Mouse (Mus musculus) megakaryocyte, adult 5-6 weeks (primary cell): ENCODE data around the gene Neu1. TPM values are rescaled to one million over a fixed set of nuclear protein-coding genes. Genes with fewer than 3 reads are reported as not detected.
"Not testable (repeated sequence)": the region's sequence is repeated elsewhere in the genome, so short reads cannot be mapped to it uniquely, and the experiment has no call there.

Experiments used
- ATAC-seq: 2 replicates; pipeline ENCODE4 v1.8.0; 2016; ENCODE audit warnings: mild to moderate bottlenecking, inconsistent platforms; ENCODE audit not compliant: poor library complexity, severe bottlenecking
- total RNA-seq, 2 experiments: library from RNA; stranded (forward) in 1 of 2; stranded (reverse) in 1 of 2; fragments of 153-499, 151-499 nt in 1 of 2; fragments of 221-1000, 200-1000 nt in 1 of 2; gene quantifications; 2 replicates each; pipeline versions ENCODE4 v1.2.3 to v1.2.4; 2015 to 2017

Gene Neu1
- total RNA-seq, 2 experiments from 2014 or later = 18.1 to 23.7 TPM

GRCm38 (mm10) chr17:34962125-34962524 is 31.1 kb downstream of the Neu1 start:
- ATAC-seq = no peak

- ATAC-seq = no peak
Measured at GRCm38 (mm10) chr17:34962841-34963240, 31.8 kb downstream of the Neu1 start.

- ATAC-seq = no peak
Measured at GRCm38 (mm10) chr17:34964640-34965049, 33.6 kb downstream of the Neu1 start.

- no peak for ATAC-seq
Measured at GRCm38 (mm10) chr17:34965627-34966026, 34.6 kb downstream of the Neu1 start.

DNA sequence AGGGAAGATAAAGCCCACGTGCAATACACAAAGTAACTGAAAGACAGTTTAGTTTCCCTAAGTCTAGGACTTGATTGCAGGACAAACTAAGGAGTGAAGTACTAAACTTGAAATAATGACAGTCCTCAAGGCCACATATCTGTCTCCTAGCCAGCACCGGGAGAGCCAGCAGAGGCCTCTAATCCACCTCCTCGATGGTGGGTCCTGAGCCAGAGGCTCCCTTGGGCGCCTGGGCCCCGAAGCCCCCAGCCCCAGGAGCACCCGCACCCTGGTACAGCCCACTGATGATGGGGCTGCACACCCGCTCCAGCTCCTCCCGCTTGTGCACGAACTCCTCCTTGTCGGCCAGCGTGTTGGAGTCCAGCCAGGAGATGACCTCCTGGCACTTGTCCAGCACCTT is 38.8 kb downstream of the Neu1 start, which contains the start of gene Gm20481:
Gene Gm20481 (plus strand): TSS at position 91 of the 400 bp plus-strand sequence.
- not testable (repeated sequence) for ATAC-seq

DNA sequence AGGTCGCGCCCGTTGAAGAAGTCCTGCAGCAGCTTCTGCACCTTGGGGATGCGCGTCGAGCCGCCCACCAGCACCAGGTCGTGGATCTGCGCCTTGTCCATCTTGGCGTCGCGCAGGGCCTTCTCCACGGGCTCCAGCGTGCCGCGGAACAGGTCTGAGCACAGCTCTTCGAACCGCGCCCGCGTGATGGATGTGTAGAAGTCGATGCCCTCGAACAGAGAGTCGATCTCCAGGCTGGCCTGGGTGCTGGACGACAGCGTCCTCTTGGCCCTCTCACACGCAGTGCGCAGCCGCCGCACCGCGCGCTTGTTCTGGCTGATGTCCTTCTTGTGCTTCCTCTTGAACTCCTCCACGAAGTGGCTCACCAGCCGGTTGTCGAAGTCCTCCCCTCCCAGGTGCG is 39.8 kb downstream of the Neu1 start:
- ATAC-seq = not testable (repeated sequence)

- ATAC-seq = peak; percentile 23
Measured at GRCm38 (mm10) chr17:34971694-34972068, 40.6 kb downstream of the Neu1 start.

DNA sequence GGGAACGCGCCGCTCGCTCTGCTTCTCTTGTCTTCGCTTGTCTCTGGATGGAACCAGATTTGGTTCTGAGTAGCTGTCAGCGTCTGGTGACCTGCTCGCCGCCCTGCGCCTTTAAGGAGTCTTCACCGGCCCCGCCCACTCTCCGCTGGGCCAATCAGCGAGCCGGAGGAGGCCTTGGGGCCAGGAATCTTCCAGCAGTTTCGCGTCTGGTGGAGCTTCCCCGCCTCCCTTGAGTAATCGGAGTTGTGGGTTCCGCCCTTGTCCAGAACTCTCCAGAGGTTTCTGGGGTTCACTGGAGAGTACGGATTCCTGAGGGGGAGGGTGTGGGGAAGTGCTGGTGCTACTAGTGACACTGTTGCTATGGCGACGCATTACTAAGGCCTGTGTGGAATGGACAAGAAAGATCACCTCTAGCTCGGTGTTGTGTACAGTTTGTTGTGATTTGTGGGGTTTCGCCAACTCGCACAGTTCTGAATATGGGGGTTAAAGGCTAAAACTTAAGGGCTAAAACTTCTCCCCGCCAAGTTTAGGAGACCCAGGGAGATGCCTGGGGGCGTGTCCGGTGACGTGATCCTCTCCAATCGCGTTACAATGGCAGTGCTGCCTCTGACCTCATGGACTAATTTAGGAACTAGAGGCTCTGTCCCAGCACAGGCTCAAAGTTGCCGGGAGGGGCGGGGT is 41.2 kb downstream of the Neu1 start, which contains the start of the genes Hspa1a and Hspa1l:
Gene Hspa1a (minus strand): TSS at position 88 of the 681 bp plus-strand sequence.
Gene Hspa1l (plus strand): TSS at position 635 of the 681 bp plus-strand sequence.
- ATAC-seq = peak; percentile 95

DNA sequence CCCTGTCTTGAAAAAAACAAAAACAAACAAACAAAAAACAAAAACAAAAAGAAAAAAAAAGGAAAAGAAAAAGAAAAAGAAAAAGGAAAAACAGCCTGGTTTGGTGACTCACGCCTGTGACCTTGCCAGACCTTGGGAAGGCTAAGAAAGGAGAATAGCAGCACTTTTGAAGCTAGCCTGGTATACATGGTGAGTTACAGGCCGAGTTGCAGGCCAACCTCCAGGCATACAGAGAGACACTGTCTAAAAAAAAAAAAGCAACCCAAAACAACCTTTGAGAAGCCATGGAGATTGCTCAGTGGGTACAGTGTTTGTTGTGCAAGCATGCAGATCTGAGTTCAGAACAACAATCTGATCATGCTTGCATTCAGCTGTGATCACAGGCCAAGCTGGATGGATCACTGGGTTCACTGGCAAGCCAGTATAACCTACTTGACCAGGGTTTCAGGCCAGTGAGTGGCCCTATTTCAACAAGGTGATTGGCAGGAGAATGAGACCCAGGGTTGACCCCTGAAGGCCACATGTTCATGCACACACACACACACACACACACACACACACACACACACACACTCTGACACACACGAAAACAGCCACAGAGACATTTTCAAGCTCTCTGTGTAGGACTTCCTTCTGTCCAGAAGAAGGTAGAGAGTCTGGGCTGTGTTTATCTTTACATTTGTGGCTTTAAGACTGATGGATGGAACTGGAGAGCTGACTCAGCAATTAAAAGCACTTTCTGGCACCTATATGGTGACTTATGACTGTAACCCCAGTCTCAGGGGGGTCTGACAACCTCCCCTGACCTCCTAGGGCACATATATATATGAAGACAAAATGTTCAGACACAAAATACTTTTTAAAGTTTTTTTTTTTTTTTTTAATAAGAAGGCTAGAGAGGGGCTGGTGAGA is 44.8 kb downstream of the Neu1 start:
- ATAC-seq = no peak

DNA sequence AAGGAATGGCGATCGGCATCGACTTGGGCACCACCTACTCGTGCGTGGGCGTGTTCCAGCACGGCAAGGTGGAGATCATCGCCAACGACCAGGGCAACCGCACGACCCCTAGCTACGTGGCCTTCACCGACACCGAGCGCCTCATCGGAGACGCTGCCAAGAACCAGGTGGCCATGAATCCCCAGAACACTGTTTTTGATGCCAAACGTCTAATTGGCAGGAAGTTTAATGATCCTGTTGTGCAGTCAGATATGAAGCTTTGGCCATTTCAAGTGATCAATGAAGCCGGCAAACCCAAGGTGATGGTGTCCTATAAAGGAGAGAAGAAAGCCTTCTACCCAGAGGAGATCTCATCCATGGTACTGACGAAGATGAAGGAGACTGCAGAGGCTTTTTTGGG is 45.9 kb downstream of the Neu1 start:
- no peak for ATAC-seq

GRCm38 (mm10) chr17:34978239-34978638 is 47.2 kb downstream of the Neu1 start:
- no peak for ATAC-seq

- no peak for ATAC-seq
Measured at GRCm38 (mm10) chr17:34979631-34980030, 48.6 kb downstream of the Neu1 start.

DNA sequence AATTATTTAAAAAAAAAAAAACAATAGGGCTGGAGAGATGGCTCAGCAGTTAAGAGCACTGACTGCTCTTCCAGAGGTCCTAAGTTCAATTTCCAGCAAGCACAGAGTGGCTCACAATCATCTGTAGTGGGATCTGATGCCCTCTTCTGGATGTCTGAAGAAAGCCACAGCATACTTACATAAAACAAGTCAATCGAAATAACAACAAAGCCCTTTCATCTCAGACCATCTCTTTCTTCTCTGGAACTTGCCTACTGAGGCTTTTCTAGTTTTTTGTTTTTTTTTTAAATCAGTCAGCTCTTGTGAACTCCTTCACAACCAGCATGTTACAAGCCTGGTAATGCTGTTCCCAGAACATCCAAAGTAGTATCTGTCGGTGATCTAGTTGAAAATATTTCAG is 49.6 kb downstream of the Neu1 start:
- no peak for ATAC-seq

DNA sequence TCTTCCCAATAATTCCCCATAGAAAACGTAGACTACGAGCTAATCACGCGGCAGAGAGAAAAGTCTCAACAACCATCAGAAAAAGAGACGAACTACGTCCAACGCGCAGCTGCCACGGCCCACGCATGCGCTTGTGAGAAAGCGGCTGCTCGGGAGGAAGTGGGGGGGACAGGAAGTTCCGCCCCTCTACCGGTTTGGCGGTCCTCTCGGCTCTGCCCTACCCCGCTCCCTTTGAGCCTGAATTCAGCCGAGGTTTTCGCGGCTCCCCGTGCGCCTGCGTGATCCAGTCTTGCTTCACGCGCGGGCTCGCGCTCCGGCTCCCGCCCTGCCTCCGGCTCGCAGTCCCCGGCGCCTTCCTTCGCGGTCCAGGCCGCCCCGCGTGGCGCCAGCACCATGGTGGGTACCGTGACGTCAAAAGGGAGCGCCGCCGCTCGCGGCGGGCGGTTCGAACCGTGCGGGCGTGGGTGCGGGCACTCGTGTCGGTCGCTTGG is 50.7 kb downstream of the Neu1 start, which contains the start of gene Lsm2:
Gene Lsm2 (plus strand): TSS at position 173 of the 491 bp plus-strand sequence.
- peak; percentile 87 for ATAC-seq

GRCm38 (mm10) chr17:34982328-34982727 is 51.3 kb downstream of the Neu1 start:
- ATAC-seq = peak; percentile 16

GRCm38 (mm10) chr17:34984218-34984617 is 53.2 kb downstream of the Neu1 start:
- 0 out of 2 replicates have a peak, but pooled peaks have one; percentile 29 for ATAC-seq

Other genes starting within 250 kb of the Neu1 start
Only the 30 nearest of the 38 such genes appear.
- gene Cyp21a1, start 126.7 kb upstream of the Neu1 start, total RNA-seq (2015) = not detected in 2 replicates
- gene Cyp21a1, start 126.7 kb upstream of the Neu1 start, total RNA-seq (2017) = not detected in 2 replicates
- gene Stk19, start 94.3 kb upstream of the Neu1 start, total RNA-seq (2015) = 17.5 and 21.8 TPM in 2 replicates
- gene Stk19, start 94.3 kb upstream of the Neu1 start, total RNA-seq (2017) = 24.7 and 33.7 TPM in 2 replicates
- 22.4 and 28.5 TPM in 2 replicates for gene Dxo, start 94.2 kb upstream of the Neu1 start, total RNA-seq (2015)
- 17.7 and 24.6 TPM in 2 replicates for gene Dxo, start 94.2 kb upstream of the Neu1 start, total RNA-seq (2017)
- gene Skiv2l, start 81.0 kb upstream of the Neu1 start, total RNA-seq (2015) = 13.3 and 17.1 TPM in 2 replicates
- gene Skiv2l, start 81.0 kb upstream of the Neu1 start, total RNA-seq (2017) = 34.8 and 43.5 TPM in 2 replicates
- 35.4 and 45.1 TPM in 2 replicates for gene Nelfe, start 80.9 kb upstream of the Neu1 start, total RNA-seq (2015)
- 25.1 and 26.2 TPM in 2 replicates for gene Nelfe, start 80.9 kb upstream of the Neu1 start, total RNA-seq (2017)
- gene Cfb, start 68.7 kb upstream of the Neu1 start, total RNA-seq (2015) = 2.3 and 7.1 TPM in 2 replicates
- gene Cfb, start 68.7 kb upstream of the Neu1 start, total RNA-seq (2017) = 1.7 and 3.4 TPM in 2 replicates
- 0.78 and 1.1 TPM in 2 replicates for gene Zbtb12, start 51.8 kb upstream of the Neu1 start, total RNA-seq (2015)
- 0.98 and 1.0 TPM in 2 replicates for gene Zbtb12, start 51.8 kb upstream of the Neu1 start, total RNA-seq (2017)
- gene Gm20547, start 49.2 kb upstream of the Neu1 start, total RNA-seq (2015) = not detected in 2 replicates
- gene Gm20547, start 49.2 kb upstream of the Neu1 start, total RNA-seq (2017) = 0.41 TPM in 1 of 2 replicates, not detected in the other
- gene C2, start 33.0 kb upstream of the Neu1 start, total RNA-seq (2015) = 1.0 and 1.3 TPM in 2 replicates
- 0.22 TPM in 1 of 2 replicates, not detected in the other for gene C2, start 33.0 kb upstream of the Neu1 start, total RNA-seq (2017)
- 66.5 and 68.9 TPM in 2 replicates for gene Ehmt2, start 32.8 kb upstream of the Neu1 start, total RNA-seq (2015)
- 75.4 and 75.7 TPM in 2 replicates for gene Ehmt2, start 32.8 kb upstream of the Neu1 start, total RNA-seq (2017)
- gene Slc44a4, start 16.8 kb upstream of the Neu1 start, total RNA-seq (2015) = 0.33 TPM in 1 of 2 replicates, not detected in the other
- 0.12 TPM in 1 of 2 replicates, not detected in the other for gene Slc44a4, start 16.8 kb upstream of the Neu1 start, total RNA-seq (2017)
- 14.9 and 22.6 TPM in 2 replicates for gene Hspa1b, start 28.0 kb downstream of the Neu1 start, total RNA-seq (2015)
- 23.0 and 30.6 TPM in 2 replicates for gene Hspa1b, start 28.0 kb downstream of the Neu1 start, total RNA-seq (2017)
- not detected in 2 replicates for gene Gm20481, start 38.7 kb downstream of the Neu1 start, total RNA-seq (2015)
- gene Gm20481, start 38.7 kb downstream of the Neu1 start, total RNA-seq (2017) = not detected in 2 replicates
- gene Hspa1a, start 40.9 kb downstream of the Neu1 start, total RNA-seq (2015) = 10.8 and 12.4 TPM in 2 replicates
- gene Hspa1a, start 40.9 kb downstream of the Neu1 start, total RNA-seq (2017) = 29.2 and 32.0 TPM in 2 replicates
- not detected in 2 replicates for gene Hspa1l, start 41.5 kb downstream of the Neu1 start, total RNA-seq (2015)
- gene Hspa1l, start 41.5 kb downstream of the Neu1 start, total RNA-seq (2017) = 0.22 TPM in 1 of 2 replicates, not detected in the other
- gene Lsm2, start 50.6 kb downstream of the Neu1 start, total RNA-seq (2015) = 85.8 and 141 TPM in 2 replicates
- gene Lsm2, start 50.6 kb downstream of the Neu1 start, total RNA-seq (2017) = 13.2 and 31.2 TPM in 2 replicates
- 42.2 and 61.8 TPM in 2 replicates for gene Vars, start 69.7 kb downstream of the Neu1 start, total RNA-seq (2015)
- gene Vars, start 69.7 kb downstream of the Neu1 start, total RNA-seq (2017) = 110 and 165 TPM in 2 replicates
- 0.07 TPM in 1 of 2 replicates, not detected in the other for gene Vwa7, start 85.3 kb downstream of the Neu1 start, total RNA-seq (2015)
- 0.11 TPM in 1 of 2 replicates, not detected in the other for gene Vwa7, start 85.3 kb downstream of the Neu1 start, total RNA-seq (2017)
- gene Sapcd1, start 96.8 kb downstream of the Neu1 start, total RNA-seq (2015) = 1.4 and 1.5 TPM in 2 replicates
- gene Sapcd1, start 96.8 kb downstream of the Neu1 start, total RNA-seq (2017) = 0.22 TPM in 1 of 2 replicates, not detected in the other
- 7.4 and 7.5 TPM in 2 replicates for gene Msh5, start 115.5 kb downstream of the Neu1 start, total RNA-seq (2015)
- gene Msh5, start 115.5 kb downstream of the Neu1 start, total RNA-seq (2017) = 3.6 and 6.3 TPM in 2 replicates
- gene Clic1, start 118.7 kb downstream of the Neu1 start, total RNA-seq (2015) = 415 and 463 TPM in 2 replicates
- gene Clic1, start 118.7 kb downstream of the Neu1 start, total RNA-seq (2017) = 386 and 405 TPM in 2 replicates
- gene Ddah2, start 127.8 kb downstream of the Neu1 start, total RNA-seq (2015) = 2.2 and 3.1 TPM in 2 replicates
- 1.2 and 2.7 TPM in 2 replicates for gene Ddah2, start 127.8 kb downstream of the Neu1 start, total RNA-seq (2017)
- not detected in 2 replicates for gene Ly6g6c, start 134.1 kb downstream of the Neu1 start, total RNA-seq (2015)
- gene Ly6g6c, start 134.1 kb downstream of the Neu1 start, total RNA-seq (2017) = not detected in 2 replicates
- not detected in 2 replicates for gene Mpig6b, start 134.9 kb downstream of the Neu1 start, total RNA-seq (2015)
- not detected in 2 replicates for gene Mpig6b, start 134.9 kb downstream of the Neu1 start, total RNA-seq (2017)
- gene Ly6g6e, start 145.6 kb downstream of the Neu1 start, total RNA-seq (2015) = not detected in 2 replicates
- not detected in 2 replicates for gene Ly6g6e, start 145.6 kb downstream of the Neu1 start, total RNA-seq (2017)
- gene Ly6g6d, start 146.8 kb downstream of the Neu1 start, total RNA-seq (2015) = not detected in 2 replicates
- gene Ly6g6d, start 146.8 kb downstream of the Neu1 start, total RNA-seq (2017) = not detected in 2 replicates
- gene Ly6g6f, start 154.4 kb downstream of the Neu1 start, total RNA-seq (2015) = not detected in 2 replicates
- not detected in 2 replicates for gene Ly6g6f, start 154.4 kb downstream of the Neu1 start, total RNA-seq (2017)
- gene Abhd16a, start 158.0 kb downstream of the Neu1 start, total RNA-seq (2015) = 17.6 and 21.3 TPM in 2 replicates
- 18.0 and 20.4 TPM in 2 replicates for gene Abhd16a, start 158.0 kb downstream of the Neu1 start, total RNA-seq (2017)
- gene Ly6g5c, start 177.0 kb downstream of the Neu1 start, total RNA-seq (2015) = not detected in 2 replicates
- not detected in 2 replicates for gene Ly6g5c, start 177.0 kb downstream of the Neu1 start, total RNA-seq (2017)
- gene Ly6g5b, start 184.2 kb downstream of the Neu1 start, total RNA-seq (2015) = 6.1 and 8.2 TPM in 2 replicates
- 1.4 and 1.8 TPM in 2 replicates for gene Ly6g5b, start 184.2 kb downstream of the Neu1 start, total RNA-seq (2017)